Mouse (Mus musculus): Measurements from ENCODE around the gene Olfr370.
A peak's percentile ranks its signal among the peaks of the same experiment; 100 is the strongest.

The Olfr370 gene

GRCm38 (mm10) chr8:83575561-83576515 lies 40.3 kb downstream of the Olfr370 start:
- no peak for DNase-seq

GRCm38 (mm10) chr8:83576516-83576895 lies 40.9 kb downstream of the Olfr370 start:
- DNase-seq, result no peak

- DNase-seq, result no peak
Observed at GRCm38 (mm10) chr8:83576921-83577320, 41.3 kb downstream of the Olfr370 start.

- DNase-seq, result no peak
Observed at GRCm38 (mm10) chr8:83577384-83577791, 41.8 kb downstream of the Olfr370 start.

GRCm38 (mm10) chr8:83578131-83579055 lies 42.8 kb downstream of the Olfr370 start:
- no peak for DNase-seq

- no peak for DNase-seq
Observed at GRCm38 (mm10) chr8:83579676-83580075, 44.1 kb downstream of the Olfr370 start.

- no peak for DNase-seq
Observed at GRCm38 (mm10) chr8:83580826-83581225, 45.2 kb downstream of the Olfr370 start.

- no peak for DNase-seq
Observed at GRCm38 (mm10) chr8:83582226-83582625, 46.6 kb downstream of the Olfr370 start.

- DNase-seq, result no peak
Observed at GRCm38 (mm10) chr8:83583236-83583635, 47.7 kb downstream of the Olfr370 start.

GRCm38 (mm10) chr8:83584771-83585170 lies 49.2 kb downstream of the Olfr370 start:
- DNase-seq, result no peak

GRCm38 (mm10) chr8:83585333-83585732 lies 49.8 kb downstream of the Olfr370 start:
- DNase-seq, result no peak

- no peak for DNase-seq
Observed at GRCm38 (mm10) chr8:83587644-83588043, 52.1 kb downstream of the Olfr370 start.

- DNase-seq, result no peak
Observed at GRCm38 (mm10) chr8:83588886-83589285, 53.3 kb downstream of the Olfr370 start.

- DNase-seq, result no peak
Observed at GRCm38 (mm10) chr8:83590488-83591023, 55.0 kb downstream of the Olfr370 start.

GRCm38 (mm10) chr8:83592682-83593081 lies 57.1 kb downstream of the Olfr370 start:
- DNase-seq, result no peak

- DNase-seq, result no peak
Observed at GRCm38 (mm10) chr8:83593325-83594166, 58.0 kb downstream of the Olfr370 start.

GRCm38 (mm10) chr8:83594167-83595049 lies 58.8 kb downstream of the Olfr370 start:
- peak; percentile 96 for DNase-seq

All from lung, postnatal 14 days (tissue).